Mouse (Mus musculus) megakaryocyte progenitor cell, adult 5-6 weeks (primary cell): Measurements from ENCODE around the gene Cdk2. TPM values are rescaled to one million over a fixed set of nuclear protein-coding genes. Genes with fewer than 3 reads are reported as not detected.
A peak's percentile ranks its signal among the peaks of the same experiment; 100 is the strongest.

Experiments
- ATAC-seq: replicated peaks from 2 replicates; pipeline ENCODE4 v1.8.0; 2016; ENCODE audit warnings: mild to moderate bottlenecking, moderate TSS enrichment, inconsistent platforms; ENCODE audit not compliant: poor library complexity
- total RNA-seq, 2 experiments: library from RNA; stranded (forward) in 1 of 2; stranded (reverse) in 1 of 2; fragments of 157-497, 149-512 nt in 1 of 2; fragments of 200-1000 nt in 1 of 2; gene quantifications; 2 replicates each; pipeline versions ENCODE4 v1.2.3 to v1.2.4; 2015 to 2017

Gene Cdk2
- total RNA-seq, 2 experiments from 2014 or later: 65.8 to 98.3 TPM

- ATAC-seq: no peak
Measured at GRCm38 (mm10) chr10:128659490-128659889, 45.3 kb downstream of the Cdk2 start.

GRCm38 (mm10) chr10:128657844-128658243 lies 47.0 kb downstream of the Cdk2 start:
- no peak for ATAC-seq

- ATAC-seq: no peak
Measured at GRCm38 (mm10) chr10:128656731-128657130, 48.1 kb downstream of the Cdk2 start.

- ATAC-seq: peak; percentile 81
Measured at GRCm38 (mm10) chr10:128655254-128655653, 49.6 kb downstream of the Cdk2 start.

- ATAC-seq: no peak
Measured at GRCm38 (mm10) chr10:128653866-128654265, 51.0 kb downstream of the Cdk2 start.

Other genes starting within 250 kb of the Cdk2 start
- gene Smarcc2, start 245.8 kb downstream of the Cdk2 start, total RNA-seq (2015): 70.4 and 74.5 TPM in 2 replicates
- gene Smarcc2, start 245.8 kb downstream of the Cdk2 start, total RNA-seq (2017): 52.8 and 66.9 TPM in 2 replicates
- gene Myl6, start 210.9 kb downstream of the Cdk2 start, total RNA-seq (2015): 760 and 847 TPM in 2 replicates
- 1,168 and 1,230 TPM in 2 replicates for gene Myl6, start 210.9 kb downstream of the Cdk2 start, total RNA-seq (2017)
- gene Myl6b, start 206.3 kb downstream of the Cdk2 start, total RNA-seq (2015): 7.6 and 7.8 TPM in 2 replicates
- gene Myl6b, start 206.3 kb downstream of the Cdk2 start, total RNA-seq (2017): 0.64 and 1.7 TPM in 2 replicates
- gene Esyt1, start 179.2 kb downstream of the Cdk2 start, total RNA-seq (2015): 41.2 and 48.4 TPM in 2 replicates
- 77.6 and 85.1 TPM in 2 replicates for gene Esyt1, start 179.2 kb downstream of the Cdk2 start, total RNA-seq (2017)
- gene Zc3h10, start 157.3 kb downstream of the Cdk2 start, total RNA-seq (2015): 5.9 and 6.7 TPM in 2 replicates
- 10.2 and 13.3 TPM in 2 replicates for gene Zc3h10, start 157.3 kb downstream of the Cdk2 start, total RNA-seq (2017)
- 3,654 and 3,864 TPM in 2 replicates for gene Rpl41, start 155.7 kb downstream of the Cdk2 start, total RNA-seq (2015)
- gene Rpl41, start 155.7 kb downstream of the Cdk2 start, total RNA-seq (2017): 3,114 and 3,805 TPM in 2 replicates
- 504 and 526 TPM in 2 replicates for gene Pa2g4, start 139.0 kb downstream of the Cdk2 start, total RNA-seq (2015)
- 351 and 437 TPM in 2 replicates for gene Pa2g4, start 139.0 kb downstream of the Cdk2 start, total RNA-seq (2017)
- 2.1 and 2.9 TPM in 2 replicates for gene Erbb3, start 115.4 kb downstream of the Cdk2 start, total RNA-seq (2015)
- gene Erbb3, start 115.4 kb downstream of the Cdk2 start, total RNA-seq (2017): 1.7 and 2.1 TPM in 2 replicates
- 2,069 and 2,075 TPM in 2 replicates for gene Rps26, start 78.3 kb downstream of the Cdk2 start, total RNA-seq (2015)
- gene Rps26, start 78.3 kb downstream of the Cdk2 start, total RNA-seq (2017): 838 and 883 TPM in 2 replicates
- 0.20 TPM in 1 of 2 replicates, not detected in the other for gene Ikzf4, start 59.0 kb downstream of the Cdk2 start, total RNA-seq (2015)
- gene Ikzf4, start 59.0 kb downstream of the Cdk2 start, total RNA-seq (2017): 0.04 TPM in 1 of 2 replicates, not detected in the other
- gene Suox, start 31.0 kb downstream of the Cdk2 start, total RNA-seq (2015): 2.0 and 2.2 TPM in 2 replicates
- 4.8 and 5.6 TPM in 2 replicates for gene Suox, start 31.0 kb downstream of the Cdk2 start, total RNA-seq (2017)
- 33.1 and 40.2 TPM in 2 replicates for gene Rab5b, start 8.8 kb downstream of the Cdk2 start, total RNA-seq (2015)
- gene Rab5b, start 8.8 kb downstream of the Cdk2 start, total RNA-seq (2017): 47.9 and 50.6 TPM in 2 replicates
- gene Pmel, start 836 bp downstream of the Cdk2 start, total RNA-seq (2015): 0.12 and 0.68 TPM in 2 replicates
- gene Pmel, start 836 bp downstream of the Cdk2 start, total RNA-seq (2017): 0.96 TPM in 1 of 2 replicates, not detected in the other
- 9.6 and 13.0 TPM in 2 replicates for gene Dgka, start 39.8 kb upstream of the Cdk2 start, total RNA-seq (2015)
- gene Dgka, start 39.8 kb upstream of the Cdk2 start, total RNA-seq (2017): 9.1 and 10.7 TPM in 2 replicates
- gene Pym1, start 42.9 kb upstream of the Cdk2 start, total RNA-seq (2015): 36.6 and 37.7 TPM in 2 replicates
- gene Pym1, start 42.9 kb upstream of the Cdk2 start, total RNA-seq (2017): 38.9 and 53.4 TPM in 2 replicates
- 4.8 and 5.3 TPM in 2 replicates for gene Mmp19, start 85.9 kb upstream of the Cdk2 start, total RNA-seq (2015)
- gene Mmp19, start 85.9 kb upstream of the Cdk2 start, total RNA-seq (2017): 12.8 and 15.5 TPM in 2 replicates
- gene Dnajc14, start 99.0 kb upstream of the Cdk2 start, total RNA-seq (2015): 14.9 and 19.2 TPM in 2 replicates
- 33.4 and 36.4 TPM in 2 replicates for gene Dnajc14, start 99.0 kb upstream of the Cdk2 start, total RNA-seq (2017)
- 5.5 and 7.2 TPM in 2 replicates for gene Tmem198b, start 99.3 kb upstream of the Cdk2 start, total RNA-seq (2015)
- gene Tmem198b, start 99.3 kb upstream of the Cdk2 start, total RNA-seq (2017): 2.8 and 6.0 TPM in 2 replicates
- gene Sarnp, start 112.3 kb upstream of the Cdk2 start, total RNA-seq (2015): 245 and 268 TPM in 2 replicates
- gene Sarnp, start 112.3 kb upstream of the Cdk2 start, total RNA-seq (2017): 250 and 268 TPM in 2 replicates
- gene Ormdl2, start 116.6 kb upstream of the Cdk2 start, total RNA-seq (2015): 58.1 and 62.7 TPM in 2 replicates
- 65.6 and 105 TPM in 2 replicates for gene Ormdl2, start 116.6 kb upstream of the Cdk2 start, total RNA-seq (2017)
- gene Gdf11, start 186.7 kb upstream of the Cdk2 start, total RNA-seq (2015): 0.07 TPM in 1 of 2 replicates, not detected in the other
- gene Gdf11, start 186.7 kb upstream of the Cdk2 start, total RNA-seq (2017): 0.34 TPM in 1 of 2 replicates, not detected in the other
- 210 and 275 TPM in 2 replicates for gene Cd63, start 196.0 kb upstream of the Cdk2 start, total RNA-seq (2015)
- gene Cd63, start 196.0 kb upstream of the Cdk2 start, total RNA-seq (2017): 143 and 180 TPM in 2 replicates
- gene Rdh5, start 217.9 kb upstream of the Cdk2 start, total RNA-seq (2015): 0.90 and 15.7 TPM in 2 replicates
- gene Rdh5, start 217.9 kb upstream of the Cdk2 start, total RNA-seq (2017): 0.79 and 2.9 TPM in 2 replicates
- 103 and 133 TPM in 2 replicates for gene Bloc1s1, start 219.0 kb upstream of the Cdk2 start, total RNA-seq (2015)
- 65.7 and 106 TPM in 2 replicates for gene Bloc1s1, start 219.0 kb upstream of the Cdk2 start, total RNA-seq (2017)
- gene Itga7, start 228.8 kb upstream of the Cdk2 start, total RNA-seq (2015): 0.15 TPM in 1 of 2 replicates, not detected in the other
- gene Itga7, start 228.8 kb upstream of the Cdk2 start, total RNA-seq (2017): not detected in 2 replicates